Mouse (Mus musculus) G1E (cell line): ENCODE results near the gene Cel. TPM values are rescaled to one million over a fixed set of nuclear protein-coding genes. Genes with fewer than 3 reads are reported as not detected.
A peak's percentile ranks its signal among the peaks of the same experiment; 100 is the strongest.

ENCODE experiments used
- ATAC-seq: 2 replicates; pipeline ENCODE4 v1.8.0; 2016; ENCODE audit warnings: mild to moderate bottlenecking; ENCODE audit not compliant: insufficient number of reproducible peaks, poor library complexity, low FRiP score, severe bottlenecking; ENCODE audit errors: extremely low read depth
- DNase-seq: peaks from one replicate; pipeline ENCODE4 v3.0.0; 2012; ENCODE audit warnings: low spot score
- H3K27me3 ChIP-seq: 2 replicates; pipeline ENCODE4 v1.6.1; 2012; ENCODE audit warnings: mild to moderate bottlenecking, low read length, inconsistent platforms; ENCODE audit not compliant: insufficient read depth
- H3K36me3 ChIP-seq: replicated peaks from 2 replicates; pipeline ENCODE3; 2012; ENCODE audit warnings: mild to moderate bottlenecking, inconsistent platforms
- H3K4me1 ChIP-seq: 2 replicates; pipeline ENCODE4 v1.6.1; 2012; ENCODE audit warnings: low read depth, low read length, inconsistent platforms, mixed read lengths; ENCODE audit not compliant: insufficient read depth
- H3K4me3 ChIP-seq: 2 replicates; pipeline ENCODE4 v1.5.1; 2012; ENCODE audit warnings: low read depth, mild to moderate bottlenecking, inconsistent platforms, low read length, moderate library complexity, mixed read lengths
- H3K9me3 ChIP-seq: replicated peaks from 2 replicates; pipeline ENCODE4 v1.6.1; 2012; ENCODE audit warnings: inconsistent platforms
- CTCF ChIP-seq: IDR thresholded peaks from 2 replicates; pipeline ENCODE4 v1.5.1; 2012; ENCODE audit warnings: low read depth, low read length, inconsistent platforms, mixed read lengths
- GATA1 ChIP-seq: IDR thresholded peaks from 2 replicates; pipeline ENCODE4 v1.6.1; 2012; ENCODE audit warnings: borderline replicate concordance, low read length, inconsistent platforms, mixed read lengths
- GATA2 ChIP-seq: IDR thresholded peaks from 2 replicates; pipeline ENCODE4 v1.6.1; 2012; ENCODE audit warnings: low read depth, low read length, inconsistent platforms, borderline replicate concordance
- POLR2AphosphoS5 ChIP-seq: IDR thresholded peaks from 2 replicates; pipeline ENCODE4 v1.6.1; 2012; ENCODE audit warnings: low read depth, low read length, inconsistent platforms; ENCODE audit not compliant: insufficient replicate concordance
- TAL1 ChIP-seq: conservative IDR thresholded peaks from 2 replicates; pipeline ENCODE4 v1.6.1; 2012; ENCODE audit warnings: low read depth, low read length, inconsistent platforms, mixed read lengths
- polyA plus RNA-seq: library from polyadenylated mRNA; stranded (reverse); fragments of >175 nt; gene quantifications from 2 replicates; pipeline ENCODE4 v1.2.3, GENCODE M21; 2012
- total RNA-seq, 2 experiments: library from RNA; stranded (forward) in 1 of 2; stranded (reverse) in 1 of 2; fragments of 200-1000 nt in 1 of 2; fragments of >200 nt in 1 of 2; fragmentation: Nextera tagmentation in 1 of 2; gene quantifications; 2 replicates each; pipeline ENCODE4 v1.2.3; 2014 to 2017

The Cel gene
- total and polyA plus RNA-seq, 3 experiments = not detected

GRCm38 (mm10) chr2:28547237-28548172 lies 15.7 kb downstream of the Cel start:
- Histone ChIP-seq H3K9me3 (no peaks in the 10 kb centered on the region), H3K4me1 (0 out of 2 replicates have a peak, but pooled peaks cover 2% of the 10 kb centered on the region), H3K27me3 (peaks cover 77% of the 10 kb centered on the region), H3K4me3 (no peak overlapping the region), H3K36me3 (no peaks in the 10 kb centered on the region)
- ATAC-seq (no peak), DNase-seq (peak; percentile 78)
- TF ChIP-seq CTCF (peak; percentile 93), GATA2 (no peak)

- no peak for TF ChIP-seq GATA1
- Histone ChIP-seq H3K36me3 (no peaks in the 10 kb centered on the region), H3K9me3 (no peaks in the 10 kb centered on the region), H3K27me3 (peaks cover 76% of the 10 kb centered on the region), H3K4me3 (no peak overlapping the region), H3K4me1 (0 out of 2 replicates have a peak, but pooled peaks cover 2% of the 10 kb centered on the region)
- DNase-seq = no peak
- no peak for ATAC-seq
Measured at GRCm38 (mm10) chr2:28546560-28546959, 16.6 kb downstream of the Cel start.

- H3K4me1 ChIP-seq = 0 out of 2 replicates have a peak, but pooled peaks cover 2% of the 10 kb centered on the region
- no peak for DNase-seq
- ATAC-seq = no peak
- TF ChIP-seq GATA2 (no peak), POLR2AphosphoS5 (no peak), GATA1 (no peak)
- H3K4me3 ChIP-seq = no peak overlapping the region
- H3K36me3 ChIP-seq = no peaks in the 10 kb centered on the region
- peaks cover 76% of the 10 kb centered on the region for H3K27me3 ChIP-seq
- H3K9me3 ChIP-seq = no peaks in the 10 kb centered on the region
Measured at GRCm38 (mm10) chr2:28545976-28546375, 17.2 kb downstream of the Cel start.

GRCm38 (mm10) chr2:28543894-28544293 lies 19.3 kb downstream of the Cel start:
- 0 out of 2 replicates have a peak, but pooled peaks cover 2% of the 10 kb centered on the region for H3K4me1 ChIP-seq
- H3K4me3 ChIP-seq = no peak overlapping the region
- no peaks in the 10 kb centered on the region for H3K36me3 ChIP-seq
- peaks cover 73% of the 10 kb centered on the region for H3K27me3 ChIP-seq
- no peaks in the 10 kb centered on the region for H3K9me3 ChIP-seq
- DNase-seq = no peak
- ATAC-seq = no peak
- no peak for TF ChIP-seq POLR2AphosphoS5
- TF ChIP-seq GATA2 = no peak
- no peak for TF ChIP-seq TAL1
- TF ChIP-seq CTCF = no peak
- TF ChIP-seq GATA1 = no peak

- ATAC-seq = no peak
Measured at GRCm38 (mm10) chr2:28540587-28541227, 22.5 kb downstream of the Cel start.

GRCm38 (mm10) chr2:28539949-28540348 lies 23.3 kb downstream of the Cel start:
- H3K4me1 ChIP-seq = no peaks in the 10 kb centered on the region
- no peaks in the 10 kb centered on the region for H3K36me3 ChIP-seq
- no peak for ATAC-seq
- no peak for DNase-seq
- TF ChIP-seq CTCF (no peak), GATA1 (no peak), GATA2 (no peak), TAL1 (no peak), POLR2AphosphoS5 (no peak)
- H3K9me3 ChIP-seq = no peaks in the 10 kb centered on the region
- peaks cover 59% of the 10 kb centered on the region for H3K27me3 ChIP-seq
- no peak overlapping the region for H3K4me3 ChIP-seq

More at GRCm38 (mm10) chr2:28540587-28541227, 22.5 kb downstream of the Cel start:
- TF ChIP-seq CTCF (no peak), TAL1 (no peak), POLR2AphosphoS5 (no peak), GATA2 (no peak), GATA1 (no peak)
- no peaks in the 10 kb centered on the region for H3K36me3 ChIP-seq
- no peak overlapping the region for H3K4me3 ChIP-seq
- DNase-seq = no peak
- H3K27me3 ChIP-seq = peaks cover 61% of the 10 kb centered on the region
- no peaks in the 10 kb centered on the region for H3K9me3 ChIP-seq
- no peaks in the 10 kb centered on the region for H3K4me1 ChIP-seq
